Mouse (Mus musculus): ENCODE data around the gene Olfr998. TPM values are rescaled to one million over a fixed set of nuclear protein-coding genes. Genes with fewer than 3 reads are reported as not detected.
"Not testable (repeated sequence)": the region's sequence is repeated elsewhere in the genome, so short reads cannot be mapped to it uniquely, and the experiment has no call there.

Gene Olfr998
- polyA plus RNA-seq (2015; fragmentation: Nextera tagmentation; extraction: Ambion mirVana), result not detected in 2 replicates

- not testable (repeated sequence) for H3K4me1 ChIP-seq (replicated peaks; ENCODE audit: control insufficient read depth, insufficient read depth, low read length); H3K4me3 ChIP-seq (ENCODE audit: low read depth, low read length); ATAC-seq; H3K27ac ChIP-seq (ENCODE audit: low read depth, low read length); H3K4me2 ChIP-seq (replicated peaks; ENCODE audit: low read depth); H3K9ac ChIP-seq (ENCODE audit: low read depth, low read length); H3K36me3 ChIP-seq (ENCODE audit: control insufficient read depth, insufficient read depth); H3K9me3 ChIP-seq (ENCODE audit: control insufficient read depth); H3K27me3 ChIP-seq (replicated peaks; ENCODE audit: control insufficient read depth, insufficient read depth, low read length)
- WGBS, result 84% methylated on average over 2 of the region's 2 CpGs
Measured at GRCm38 (mm10) chr2:85588648-85589047, at the start of gene Olfr998. Gene Olfr998 (plus strand): TSS chr2:85588948.

GRCm38 (mm10) chr2:85554806-85555205 is 33.9 kb upstream of the Olfr998 start:
- H3K4me3 ChIP-seq (ENCODE audit: low read depth, low read length), result no peak overlapping the region
- no peaks in the 10 kb centered on the region for H3K27me3 ChIP-seq (replicated peaks; ENCODE audit: control insufficient read depth, insufficient read depth, low read length)
- no peak overlapping the region for H3K9ac ChIP-seq (ENCODE audit: low read depth, low read length)
- no peak for TF ChIP-seq CTCF (IDR thresholded peaks at IDR 0.05; ENCODE audit: low read depth)
- no peaks in the 10 kb centered on the region for H3K9me3 ChIP-seq (ENCODE audit: control insufficient read depth)
- no peak overlapping the region for H3K27ac ChIP-seq (ENCODE audit: low read depth, low read length)
- H3K36me3 ChIP-seq (ENCODE audit: control insufficient read depth, insufficient read depth), result no peaks in the 10 kb centered on the region
- no peak overlapping the region for H3K4me2 ChIP-seq (replicated peaks; ENCODE audit: low read depth)
- no peak for ATAC-seq
- WGBS, result 48% methylated on average over 1 of the region's 1 CpGs
- H3K4me1 ChIP-seq (replicated peaks; ENCODE audit: control insufficient read depth, insufficient read depth, low read length), result no peaks in the 10 kb centered on the region

- Histone ChIP-seq H3K4me1 (replicated peaks; ENCODE audit: control insufficient read depth, insufficient read depth, low read length) (no peaks in the 10 kb centered on the region), H3K4me2 (replicated peaks; ENCODE audit: low read depth) (no peak overlapping the region), H3K27me3 (replicated peaks; ENCODE audit: control insufficient read depth, insufficient read depth, low read length) (no peaks in the 10 kb centered on the region), H3K36me3 (ENCODE audit: control insufficient read depth, insufficient read depth) (no peaks in the 10 kb centered on the region), H3K9me3 (ENCODE audit: control insufficient read depth) (no peaks in the 10 kb centered on the region), H3K4me3 (ENCODE audit: low read depth, low read length) (no peak overlapping the region), H3K27ac (ENCODE audit: low read depth, low read length) (no peak overlapping the region), H3K9ac (ENCODE audit: low read depth, low read length) (no peak overlapping the region)
- 19% methylated on average over 4 of the region's 4 CpGs for WGBS
- ATAC-seq, result no peak
- no peak for TF ChIP-seq CTCF (IDR thresholded peaks at IDR 0.05; ENCODE audit: low read depth)
Measured at GRCm38 (mm10) chr2:85560226-85560625, 28.5 kb upstream of the Olfr998 start.

GRCm38 (mm10) chr2:85561187-85561586 is 27.6 kb upstream of the Olfr998 start:
- Histone ChIP-seq H3K4me2 (replicated peaks; ENCODE audit: low read depth) (no peak overlapping the region), H3K4me1 (replicated peaks; ENCODE audit: control insufficient read depth, insufficient read depth, low read length) (no peaks in the 10 kb centered on the region), H3K9me3 (ENCODE audit: control insufficient read depth) (no peaks in the 10 kb centered on the region), H3K27ac (ENCODE audit: low read depth, low read length) (no peak overlapping the region), H3K9ac (ENCODE audit: low read depth, low read length) (no peak overlapping the region), H3K36me3 (ENCODE audit: control insufficient read depth, insufficient read depth) (no peaks in the 10 kb centered on the region), H3K27me3 (replicated peaks; ENCODE audit: control insufficient read depth, insufficient read depth, low read length) (no peaks in the 10 kb centered on the region), H3K4me3 (ENCODE audit: low read depth, low read length) (no peak overlapping the region)
- ATAC-seq, result no peak
- peak; percentile 88 for TF ChIP-seq CTCF (IDR thresholded peaks at IDR 0.05; ENCODE audit: low read depth)
- 21% methylated on average over 4 of the region's 4 CpGs for WGBS

- no peak within 1 kb of the TSS for H3K4me3 ChIP-seq (ENCODE audit: low read depth, low read length)
- no peaks in the 10 kb centered on the region for H3K4me1 ChIP-seq (replicated peaks; ENCODE audit: control insufficient read depth, insufficient read depth, low read length)
- H3K27ac ChIP-seq (ENCODE audit: low read depth, low read length), result no peak within 1 kb of the TSS
- no peak for ATAC-seq
- H3K9me3 ChIP-seq (ENCODE audit: control insufficient read depth), result no peaks in the 10 kb centered on the region
- H3K4me2 ChIP-seq (replicated peaks; ENCODE audit: low read depth), result no peak within 1 kb of the TSS
- no peaks in the 10 kb centered on the region for H3K36me3 ChIP-seq (ENCODE audit: control insufficient read depth, insufficient read depth)
- H3K9ac ChIP-seq (ENCODE audit: low read depth, low read length), result no peak within 1 kb of the TSS
- no peaks in the 10 kb centered on the region for H3K27me3 ChIP-seq (replicated peaks; ENCODE audit: control insufficient read depth, insufficient read depth, low read length)
- no peak for TF ChIP-seq CTCF (IDR thresholded peaks at IDR 0.05; ENCODE audit: low read depth)
Measured at GRCm38 (mm10) chr2:85578915-85579314, 9.8 kb upstream of the Olfr998 start, which contains the start of gene Olfr996. Gene Olfr996 (plus strand): TSS chr2:85579215.

GRCm38 (mm10) chr2:85611803-85612202 is 23.1 kb downstream of the Olfr998 start, which contains the start of gene Olfr1000:
Gene Olfr1000 (minus strand): TSS chr2:85611903.
- Histone ChIP-seq H3K4me2 (replicated peaks; ENCODE audit: low read depth) (no peak within 1 kb of the TSS), H3K4me3 (ENCODE audit: low read depth, low read length) (no peak within 1 kb of the TSS), H3K4me1 (replicated peaks; ENCODE audit: control insufficient read depth, insufficient read depth, low read length) (no peaks in the 10 kb centered on the region), H3K9ac (ENCODE audit: low read depth, low read length) (no peak within 1 kb of the TSS), H3K27me3 (replicated peaks; ENCODE audit: control insufficient read depth, insufficient read depth, low read length) (no peaks in the 10 kb centered on the region), H3K27ac (ENCODE audit: low read depth, low read length) (no peak within 1 kb of the TSS), H3K36me3 (ENCODE audit: control insufficient read depth, insufficient read depth) (no peaks in the 10 kb centered on the region), H3K9me3 (ENCODE audit: control insufficient read depth) (no peaks in the 10 kb centered on the region)
- no peak for TF ChIP-seq CTCF (IDR thresholded peaks at IDR 0.05; ENCODE audit: low read depth)
- 59% methylated on average over 1 of the region's 1 CpGs for WGBS
- ATAC-seq, result no peak

Other genes starting within 250 kb of the Olfr998 start
- gene Olfr987, start 249.6 kb upstream of the Olfr998 start, polyA plus RNA-seq (2015; fragmentation: Nextera tagmentation; extraction: Ambion mirVana), result not detected in 2 replicates
- not detected in 2 replicates for gene Olfr988, start 225.7 kb upstream of the Olfr998 start, polyA plus RNA-seq (2015; fragmentation: Nextera tagmentation; extraction: Ambion mirVana)
- not detected in 2 replicates for gene Olfr992, start 179.5 kb upstream of the Olfr998 start, polyA plus RNA-seq (2015; fragmentation: Nextera tagmentation; extraction: Ambion mirVana)
- gene Olfr993, start 174.1 kb upstream of the Olfr998 start, polyA plus RNA-seq (2015; fragmentation: Nextera tagmentation; extraction: Ambion mirVana), result not detected in 2 replicates
- gene Olfr994, start 152.5 kb upstream of the Olfr998 start, polyA plus RNA-seq (2015; fragmentation: Nextera tagmentation; extraction: Ambion mirVana), result not detected in 2 replicates
- not detected in 2 replicates for gene Olfr995, start 145.3 kb upstream of the Olfr998 start, polyA plus RNA-seq (2015; fragmentation: Nextera tagmentation; extraction: Ambion mirVana)
- 0.05 and 0.21 TPM in 2 replicates for gene 4833423E24Rik, start 69.9 kb upstream of the Olfr998 start, polyA plus RNA-seq (2015; fragmentation: Nextera tagmentation; extraction: Ambion mirVana)
- gene Olfr996, start 9.7 kb upstream of the Olfr998 start, polyA plus RNA-seq (2015; fragmentation: Nextera tagmentation; extraction: Ambion mirVana), result not detected in 2 replicates
- gene Olfr1000, start 23.0 kb downstream of the Olfr998 start, polyA plus RNA-seq (2015; fragmentation: Nextera tagmentation; extraction: Ambion mirVana), result not detected in 2 replicates
- gene Olfr1002, start 61.8 kb downstream of the Olfr998 start, polyA plus RNA-seq (2015; fragmentation: Nextera tagmentation; extraction: Ambion mirVana), result not detected in 2 replicates
- gene Olfr154, start 75.5 kb downstream of the Olfr998 start, polyA plus RNA-seq (2015; fragmentation: Nextera tagmentation; extraction: Ambion mirVana), result not detected in 2 replicates
- gene Olfr1006, start 89.8 kb downstream of the Olfr998 start, polyA plus RNA-seq (2015; fragmentation: Nextera tagmentation; extraction: Ambion mirVana), result not detected in 2 replicates
- gene Olfr1008, start 100.5 kb downstream of the Olfr998 start, polyA plus RNA-seq (2015; fragmentation: Nextera tagmentation; extraction: Ambion mirVana), result not detected in 2 replicates
- gene Olfr1009, start 126.5 kb downstream of the Olfr998 start, polyA plus RNA-seq (2015; fragmentation: Nextera tagmentation; extraction: Ambion mirVana), result not detected in 2 replicates
- not detected in 2 replicates for gene Olfr1012, start 173.8 kb downstream of the Olfr998 start, polyA plus RNA-seq (2015; fragmentation: Nextera tagmentation; extraction: Ambion mirVana)
- not detected in 2 replicates for gene Olfr1013, start 178.2 kb downstream of the Olfr998 start, polyA plus RNA-seq (2015; fragmentation: Nextera tagmentation; extraction: Ambion mirVana)
- not detected in 2 replicates for gene Olfr1014, start 183.8 kb downstream of the Olfr998 start, polyA plus RNA-seq (2015; fragmentation: Nextera tagmentation; extraction: Ambion mirVana)
- gene Olfr1015, start 193.1 kb downstream of the Olfr998 start, polyA plus RNA-seq (2015; fragmentation: Nextera tagmentation; extraction: Ambion mirVana), result not detected in 2 replicates
- not detected in 2 replicates for gene Olfr1016, start 213.6 kb downstream of the Olfr998 start, polyA plus RNA-seq (2015; fragmentation: Nextera tagmentation; extraction: Ambion mirVana)
- not detected in 2 replicates for gene Olfr1018, start 229.5 kb downstream of the Olfr998 start, polyA plus RNA-seq (2015; fragmentation: Nextera tagmentation; extraction: Ambion mirVana)